Mouse (Mus musculus) ES-E14 (cell line): ENCODE data around the gene Kcnn1.

ENCODE experiments used
- MAFK ChIP-seq: IDR thresholded peaks from 2 replicates; pipeline ENCODE4 v1.6.1; 2014; ENCODE audit warnings: mild to moderate bottlenecking, low read depth, low read length, inconsistent platforms; ENCODE audit not compliant: insufficient read depth
- ZC3H11A ChIP-seq: IDR thresholded peaks from 2 replicates; pipeline ENCODE4 v1.6.1; 2012; ENCODE audit warnings: low read depth, mild to moderate bottlenecking, inconsistent platforms, low read length, borderline replicate concordance

DNA sequence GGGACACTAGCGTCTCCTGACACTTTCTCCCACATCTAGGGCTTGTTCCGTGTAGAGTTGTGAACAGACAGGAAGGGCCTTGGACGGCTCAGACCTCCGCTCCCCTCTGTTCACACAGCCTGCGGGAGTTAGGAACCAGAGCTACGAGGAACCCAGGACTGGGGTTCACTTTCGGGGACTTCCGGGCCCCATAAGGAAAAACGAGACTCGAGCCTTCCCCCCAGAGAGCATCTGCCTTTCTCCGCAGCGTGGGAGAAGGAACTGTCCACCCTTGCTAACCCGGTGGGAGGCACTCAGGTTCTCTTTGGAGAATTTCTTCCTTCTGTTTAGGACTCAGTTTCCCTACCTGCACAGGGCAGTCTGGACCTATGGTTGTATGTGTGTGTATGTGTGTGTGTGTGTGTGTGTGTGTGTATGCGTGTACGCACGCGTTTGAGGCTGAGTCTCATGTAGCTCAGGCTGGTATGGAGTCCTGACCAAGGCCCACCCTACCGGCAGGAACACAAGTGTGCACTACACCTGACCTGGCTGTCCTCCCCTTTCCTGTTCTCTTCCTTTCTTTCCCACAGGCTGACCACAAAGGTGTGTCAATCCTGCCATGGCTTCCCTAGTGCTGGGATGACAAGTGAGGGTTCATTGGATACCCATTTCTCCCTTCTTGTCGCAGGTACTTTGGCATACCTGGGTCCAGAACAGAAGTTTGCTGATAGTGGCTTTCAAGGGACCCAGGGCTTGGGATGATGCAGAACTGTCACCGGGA is 30.0 kb upstream of the Kcnn1 start:
- no peak for TF ChIP-seq ZC3H11A
- TF ChIP-seq MAFK: no peak
